Mouse (Mus musculus): ENCODE data around the gene Slx1b.
"Not testable (repeated sequence)": the region's sequence is repeated elsewhere in the genome, so short reads cannot be mapped to it uniquely, and the experiment has no call there.

The Slx1b gene

DNA sequence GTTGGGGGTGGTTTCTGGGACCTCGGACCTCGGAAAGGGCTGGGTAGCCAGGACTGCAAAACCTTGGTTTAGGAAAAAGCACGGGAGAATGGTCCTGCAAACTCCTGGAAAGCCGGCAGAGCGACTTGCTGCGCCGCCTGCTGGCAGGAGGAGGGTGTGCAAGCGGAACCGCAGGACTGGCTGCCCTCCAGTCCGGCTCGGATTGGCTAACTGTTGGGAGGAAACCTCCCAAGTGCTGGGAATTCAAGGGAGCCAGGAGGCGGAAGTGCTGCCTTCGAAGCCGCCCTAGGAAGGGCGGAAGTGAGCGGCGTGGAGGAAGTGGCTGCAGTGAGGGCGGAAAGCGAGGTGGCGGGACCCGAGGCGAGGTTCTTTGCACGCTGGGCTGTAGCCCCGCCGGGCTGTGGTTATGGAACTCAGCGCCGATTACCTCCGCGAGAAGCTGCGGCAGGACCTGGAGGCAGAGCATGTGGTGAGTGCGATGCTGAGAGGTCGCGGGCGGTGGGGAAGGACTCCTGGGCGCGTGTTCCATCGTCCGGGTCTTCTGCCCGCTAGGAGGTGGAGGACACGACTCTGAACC is at the start of gene Slx1b:
Gene Slx1b (minus strand): TSS at position 154 of the 577 bp plus-strand sequence.
- peak; percentile 94 for DNase-seq (ENCODE audit: low spot score)

DNA sequence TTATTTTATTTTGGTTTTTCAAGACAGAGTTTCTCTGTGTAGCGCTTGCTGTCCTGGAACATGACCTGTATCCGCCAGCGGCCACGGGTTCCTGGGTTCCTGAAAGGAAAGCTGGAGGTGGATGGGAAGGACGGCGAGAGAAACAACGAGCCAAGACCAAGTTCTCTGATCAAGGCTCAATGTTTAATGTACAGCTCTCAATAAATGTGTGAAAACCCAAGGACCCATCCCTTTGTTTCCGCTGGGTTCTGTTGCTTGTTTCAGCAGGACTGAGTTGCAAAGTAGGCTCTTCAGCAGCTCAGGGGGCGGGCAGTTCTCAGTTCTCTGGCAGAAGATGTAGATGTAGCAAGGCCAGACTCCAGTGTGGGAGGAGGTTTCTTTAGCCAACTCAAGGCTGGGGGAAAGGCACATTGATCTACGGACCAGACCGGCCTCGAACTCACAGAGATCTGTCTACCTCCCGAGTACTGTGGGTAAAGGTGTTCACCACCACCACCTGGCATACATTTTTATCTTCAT is 46.4 kb upstream of the Slx1b start:
- no peak for DNase-seq (ENCODE audit: low spot score)

DNA sequence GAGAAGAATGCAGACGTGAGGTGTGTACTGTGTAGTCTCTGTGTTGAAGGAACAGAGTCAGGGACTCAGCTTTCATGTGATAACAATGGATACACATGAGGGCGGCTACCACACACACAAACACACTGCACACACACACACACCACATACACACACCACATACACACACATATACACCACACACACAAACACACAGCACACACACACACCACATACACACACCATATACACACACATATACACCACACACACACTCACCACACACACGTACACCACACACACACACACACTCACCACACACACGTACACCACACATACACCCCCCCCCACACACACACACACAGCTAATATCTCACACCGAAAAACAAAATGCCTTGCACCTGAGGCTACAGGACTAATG is 45.9 kb upstream of the Slx1b start:
- DNase-seq (ENCODE audit: low spot score) = no peak

DNA sequence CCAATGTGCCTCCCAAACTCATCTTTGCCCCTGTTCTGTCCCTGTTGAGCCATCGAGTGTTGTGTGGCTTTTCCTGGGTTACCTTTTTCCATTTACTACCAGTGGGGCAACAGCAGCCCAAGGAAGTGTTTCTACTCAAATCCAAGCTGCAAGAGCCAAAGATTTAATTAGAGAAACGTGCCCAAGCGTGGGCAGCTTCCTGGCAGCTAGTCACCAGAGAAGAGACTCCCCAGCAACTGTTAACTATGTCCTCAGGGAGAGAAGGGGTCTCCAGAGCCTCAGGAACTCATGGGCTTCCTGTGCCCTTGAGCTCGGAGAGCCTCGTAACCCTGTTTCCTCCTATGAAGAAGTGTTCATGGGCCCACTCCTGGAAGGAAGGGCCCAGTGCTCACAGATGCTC is 45.4 kb upstream of the Slx1b start:
- no peak for DNase-seq (ENCODE audit: low spot score)

DNA sequence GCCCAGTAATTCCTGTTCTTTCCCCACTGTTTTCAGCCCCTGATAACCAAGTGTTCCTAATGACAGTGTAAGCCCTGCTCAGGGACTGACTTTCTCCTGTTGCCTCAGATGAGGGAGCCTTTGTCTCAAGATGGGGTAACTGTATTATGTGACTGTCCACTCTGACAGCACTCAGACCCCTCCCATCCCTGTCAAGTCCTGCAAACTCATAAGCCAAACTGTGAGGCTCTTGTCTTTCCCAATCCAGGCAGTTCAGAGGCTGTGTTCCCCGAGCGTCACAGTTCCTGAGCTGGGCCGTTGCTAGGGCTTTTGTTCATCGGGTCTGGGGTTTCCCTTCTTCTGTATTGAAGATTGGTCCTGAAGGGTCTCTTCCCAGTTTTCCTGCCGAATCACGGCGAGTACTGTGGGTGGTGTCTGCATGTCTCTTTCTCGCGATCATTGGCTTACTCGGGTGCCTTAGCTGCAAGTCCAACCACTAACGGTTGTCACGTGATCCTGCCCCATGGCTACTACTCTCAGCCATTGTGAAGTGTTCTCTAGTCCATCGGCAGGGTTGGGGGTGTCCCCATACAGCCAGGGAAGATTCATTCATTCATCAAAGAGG is 44.6 kb upstream of the Slx1b start:
- DNase-seq (ENCODE audit: low spot score) = no peak

DNA sequence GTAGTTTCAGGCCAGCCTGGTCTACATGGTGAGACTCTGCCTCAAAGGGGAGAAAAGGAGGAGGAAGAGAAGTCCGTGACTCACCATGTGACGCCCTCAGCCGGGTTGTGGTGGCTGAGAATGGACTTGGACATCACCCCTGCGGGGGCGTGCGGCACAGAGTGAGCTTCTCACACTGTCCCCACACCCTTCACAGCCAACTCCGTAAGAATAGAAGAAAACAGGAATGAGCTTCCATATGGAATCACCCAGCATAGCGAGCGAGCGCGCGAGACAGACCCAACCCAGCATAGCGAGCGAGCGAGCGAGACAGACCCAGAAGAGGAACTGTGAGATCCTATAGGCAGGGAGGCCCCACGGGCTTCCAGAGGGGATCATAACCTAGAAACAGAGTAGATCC is 44.0 kb upstream of the Slx1b start:
- DNase-seq (ENCODE audit: low spot score) = no peak

DNA sequence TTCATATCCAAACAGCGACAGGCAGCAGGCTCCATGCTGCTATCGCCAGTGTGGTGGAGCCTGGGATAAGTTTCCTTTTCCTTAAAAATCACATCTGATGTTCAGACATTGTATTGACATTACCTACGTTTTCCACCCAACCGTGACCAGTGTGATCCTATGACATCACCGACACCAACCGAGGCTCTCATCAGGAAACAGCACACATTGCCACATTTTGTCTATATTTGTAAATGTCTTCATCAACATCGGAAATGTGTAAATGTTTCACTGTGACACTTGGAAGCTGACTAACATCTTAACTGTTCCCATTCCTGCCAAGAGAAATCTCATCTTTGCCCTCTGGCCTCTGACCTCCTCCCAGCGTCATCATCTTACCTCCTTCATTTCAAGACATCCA is 40.5 kb upstream of the Slx1b start:
- DNase-seq (ENCODE audit: low spot score) = no peak

DNA sequence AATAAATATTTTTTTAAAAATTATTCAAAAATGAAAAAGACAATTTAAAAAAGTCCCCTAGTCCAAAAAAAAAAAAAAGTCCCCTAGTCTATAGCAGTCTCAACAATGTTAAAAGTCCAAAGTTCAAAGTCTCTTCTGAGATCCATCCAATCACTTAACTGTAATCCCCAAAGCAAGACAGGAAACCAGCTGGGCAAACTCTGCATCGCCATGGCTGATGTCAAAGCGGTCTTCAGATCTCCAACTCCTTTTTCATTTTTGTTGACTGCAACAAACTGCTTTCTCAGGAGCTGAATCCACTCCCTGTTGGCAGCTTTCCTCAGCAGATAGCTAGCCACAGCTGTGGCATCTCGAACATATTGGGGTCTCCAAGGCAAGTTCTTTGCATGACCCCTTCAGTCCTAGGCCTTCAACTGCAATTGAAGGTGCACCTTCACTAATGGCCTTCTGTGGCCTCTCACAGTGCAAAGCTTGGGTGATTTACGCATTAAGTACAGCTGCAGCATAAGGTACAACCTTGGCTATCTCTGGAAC is 34.7 kb upstream of the Slx1b start:
- not testable (repeated sequence) for DNase-seq (ENCODE audit: low spot score)

DNA sequence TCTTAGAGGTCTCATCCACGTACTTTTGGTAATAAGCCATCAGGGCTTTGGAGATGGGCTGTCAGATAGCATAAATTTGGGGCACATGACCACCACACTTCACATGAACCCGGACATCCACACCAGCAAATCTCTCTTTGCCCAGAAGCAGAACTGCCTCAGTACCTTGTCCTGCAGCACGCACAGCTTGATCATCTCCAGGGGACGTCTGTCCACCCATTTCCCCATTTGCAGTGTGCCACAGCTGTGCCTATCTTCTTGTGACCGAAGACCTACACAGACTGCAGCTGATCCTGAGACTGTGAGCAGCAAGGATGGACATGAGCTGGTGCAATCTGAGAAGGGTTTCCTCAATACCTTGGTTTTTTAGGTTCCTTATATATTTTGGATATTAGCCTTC is 30.1 kb upstream of the Slx1b start:
- DNase-seq (ENCODE audit: low spot score) = no peak

DNA sequence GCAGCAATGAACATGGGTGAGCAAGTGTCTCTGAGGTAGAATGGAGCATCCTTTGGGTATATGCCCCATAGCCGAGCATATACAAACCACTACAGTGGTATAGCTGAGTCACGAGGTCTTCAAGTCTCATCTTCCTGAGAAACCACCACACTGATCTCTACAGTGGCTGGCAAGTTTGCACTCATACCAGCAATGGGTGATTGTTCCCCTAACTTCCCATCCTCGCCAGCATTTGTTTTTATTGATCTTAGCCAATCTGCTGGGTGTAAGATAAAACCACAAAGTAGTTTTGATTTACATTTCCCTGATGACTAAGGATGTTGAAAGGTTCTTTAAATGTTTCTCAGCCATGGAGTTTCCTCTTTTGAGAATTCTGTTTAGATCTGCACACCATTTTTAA is 29.5 kb upstream of the Slx1b start:
- no peak for DNase-seq (ENCODE audit: low spot score)

DNA sequence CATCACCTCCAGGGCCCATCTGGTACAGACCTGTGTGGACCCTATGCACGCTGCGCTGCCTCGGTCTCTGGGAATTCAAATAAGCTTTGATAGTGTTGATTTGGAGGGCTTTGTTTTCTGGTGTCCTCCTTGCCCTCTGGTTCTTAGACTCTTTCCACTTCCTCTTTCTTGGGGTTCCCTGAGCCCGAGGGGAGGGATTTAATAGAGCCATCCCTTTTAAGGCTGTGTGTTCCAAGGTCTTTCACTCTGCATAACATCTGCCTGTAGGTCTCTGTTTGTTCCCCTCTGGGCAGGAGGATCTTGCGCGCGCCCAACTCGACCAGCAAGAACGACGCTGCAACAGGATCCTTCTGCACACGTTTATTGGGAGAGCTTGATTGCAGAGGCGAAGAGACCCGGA is 26.1 kb upstream of the Slx1b start:
- no peak for DNase-seq (ENCODE audit: low spot score)

DNA sequence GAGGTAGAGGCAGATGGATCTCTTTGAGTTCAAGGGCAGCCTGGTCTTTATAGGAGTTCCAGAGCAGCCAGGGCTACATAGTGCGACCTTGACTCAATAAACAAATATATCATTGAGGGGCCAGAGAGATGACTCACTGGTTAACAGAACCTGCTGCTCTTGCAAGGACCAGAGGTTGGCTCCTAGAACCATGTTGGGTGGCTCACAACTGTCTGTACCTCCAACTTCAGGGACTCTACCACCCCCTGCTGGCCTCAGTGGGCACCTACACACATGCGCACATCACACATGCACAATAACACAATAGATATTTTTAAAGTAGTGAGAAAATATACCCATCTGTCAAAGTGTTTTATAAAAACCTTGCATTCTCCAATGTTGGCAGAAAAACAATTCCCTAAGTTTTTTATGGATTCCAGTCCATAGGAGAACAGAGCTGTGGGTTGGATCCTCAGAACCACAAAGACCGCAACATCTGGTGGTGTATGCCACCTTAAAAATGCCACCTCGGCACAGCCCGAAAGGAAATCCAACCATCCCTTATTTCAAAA is 23.3 kb upstream of the Slx1b start:
- DNase-seq (ENCODE audit: low spot score) = no peak

DNA sequence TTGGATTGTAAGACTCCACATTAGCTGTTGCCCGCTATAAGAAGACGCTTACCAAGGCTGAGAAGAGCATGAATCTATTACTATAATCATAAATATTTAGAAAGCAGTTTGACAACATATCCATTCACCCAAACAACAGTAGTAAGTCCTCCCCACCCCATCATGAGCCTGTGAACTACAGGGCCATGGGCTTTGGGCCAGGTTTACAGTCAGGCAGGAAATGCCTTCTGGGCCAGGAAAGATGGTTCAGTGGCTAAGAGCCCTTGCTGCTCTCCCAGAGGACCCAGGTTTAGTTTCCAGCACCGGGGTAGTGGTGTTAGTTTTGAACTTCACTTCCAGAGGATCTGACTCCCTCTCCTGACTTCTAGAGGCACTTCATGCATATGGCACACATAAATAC is 22.0 kb upstream of the Slx1b start:
- DNase-seq (ENCODE audit: low spot score) = no peak

DNA sequence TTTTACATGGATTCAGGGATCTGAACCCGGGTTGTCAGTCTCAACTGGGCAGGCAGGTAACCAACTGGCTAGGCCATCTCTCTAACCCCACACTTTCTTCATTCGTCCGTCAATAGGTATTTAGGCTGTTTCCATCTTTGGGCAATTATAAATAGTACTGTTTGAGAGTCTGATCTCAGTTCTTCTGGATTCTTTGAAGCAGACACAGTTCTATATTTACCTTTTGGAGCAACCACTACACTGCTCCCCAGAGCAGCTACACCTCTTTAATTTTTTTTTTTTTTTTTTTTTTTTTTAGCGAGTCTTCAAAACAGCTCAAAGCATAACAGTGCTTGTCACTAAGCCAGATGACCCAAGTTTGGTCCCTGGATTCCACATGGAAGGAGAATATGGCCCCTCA is 20.1 kb upstream of the Slx1b start:
- no peak for DNase-seq (ENCODE audit: low spot score)

DNA sequence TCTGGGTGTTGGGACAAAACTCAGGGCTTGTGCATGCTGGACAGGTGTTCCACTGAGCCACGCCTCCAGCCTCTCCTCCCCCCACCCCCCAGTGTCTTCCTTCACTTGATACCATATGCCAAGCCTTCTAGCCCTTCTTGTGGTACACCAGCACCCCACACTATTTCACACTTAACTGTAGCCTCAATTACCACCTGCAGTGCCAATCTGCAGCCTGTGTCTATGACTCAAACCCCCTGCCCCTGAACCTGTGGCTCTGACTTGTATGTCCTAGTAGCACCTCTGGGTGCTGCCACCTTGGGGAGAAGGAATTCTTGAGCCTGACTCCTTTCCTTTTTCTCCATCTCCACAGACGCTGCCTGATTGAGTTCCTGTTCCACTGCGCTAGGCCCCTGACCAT is 16.3 kb upstream of the Slx1b start:
- DNase-seq (ENCODE audit: low spot score) = no peak

DNA sequence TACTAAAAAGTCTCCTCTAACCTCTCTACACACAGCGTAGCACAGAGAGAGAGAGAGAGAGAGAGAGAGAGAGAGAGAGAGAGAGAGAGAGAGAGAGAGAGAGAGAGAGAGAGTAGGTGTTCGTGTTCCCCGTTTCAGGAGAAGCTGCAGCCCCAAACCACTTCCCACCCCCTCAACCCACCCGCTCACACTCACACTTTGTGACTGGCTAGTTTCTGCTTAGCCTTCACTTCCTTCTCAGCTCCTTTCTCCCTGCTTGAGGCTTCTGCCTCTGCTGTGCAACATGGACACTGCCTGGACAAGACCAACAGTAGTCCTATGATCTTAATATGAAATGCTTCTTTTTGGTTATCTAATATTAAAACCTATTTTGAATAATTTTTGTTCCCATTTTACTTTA is 14.7 kb upstream of the Slx1b start:
- DNase-seq (ENCODE audit: low spot score) = no peak

DNA sequence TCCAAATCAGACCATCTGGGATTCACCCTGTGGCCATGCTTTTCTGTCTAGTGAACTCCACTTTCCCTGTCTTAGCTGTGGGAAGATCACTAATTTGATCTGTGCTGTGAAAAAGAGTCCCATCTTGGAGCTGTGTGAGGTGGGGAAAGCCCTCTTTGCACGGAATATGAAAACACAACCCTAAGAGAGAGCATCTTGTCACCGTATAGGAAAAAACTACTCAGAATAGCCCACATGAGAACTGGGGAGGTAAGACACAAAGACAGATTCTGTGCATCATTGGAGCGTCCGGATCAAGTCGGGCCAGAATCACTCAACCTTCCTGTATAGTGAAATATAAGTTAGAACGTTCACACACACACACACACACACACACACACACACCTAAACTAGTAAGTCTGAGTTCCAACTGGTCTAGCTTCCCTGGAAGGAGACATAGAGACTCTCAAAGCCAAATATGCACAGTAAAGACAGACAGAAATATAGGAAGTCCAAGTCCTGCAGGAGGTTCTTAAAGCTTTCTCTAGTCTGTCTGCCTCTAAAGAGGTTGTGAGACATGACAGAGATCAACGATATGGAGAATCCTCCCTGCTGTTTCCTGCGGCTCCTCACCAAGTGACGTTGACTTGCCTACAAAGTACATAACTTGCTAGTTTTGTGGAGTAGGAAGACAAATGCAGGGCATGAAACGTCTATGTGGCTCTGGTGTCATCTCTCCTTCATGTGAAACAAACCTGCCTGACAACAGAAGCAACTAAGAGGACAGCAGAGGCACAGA is 12.8 kb upstream of the Slx1b start:
- no peak for DNase-seq (ENCODE audit: low spot score)

DNA sequence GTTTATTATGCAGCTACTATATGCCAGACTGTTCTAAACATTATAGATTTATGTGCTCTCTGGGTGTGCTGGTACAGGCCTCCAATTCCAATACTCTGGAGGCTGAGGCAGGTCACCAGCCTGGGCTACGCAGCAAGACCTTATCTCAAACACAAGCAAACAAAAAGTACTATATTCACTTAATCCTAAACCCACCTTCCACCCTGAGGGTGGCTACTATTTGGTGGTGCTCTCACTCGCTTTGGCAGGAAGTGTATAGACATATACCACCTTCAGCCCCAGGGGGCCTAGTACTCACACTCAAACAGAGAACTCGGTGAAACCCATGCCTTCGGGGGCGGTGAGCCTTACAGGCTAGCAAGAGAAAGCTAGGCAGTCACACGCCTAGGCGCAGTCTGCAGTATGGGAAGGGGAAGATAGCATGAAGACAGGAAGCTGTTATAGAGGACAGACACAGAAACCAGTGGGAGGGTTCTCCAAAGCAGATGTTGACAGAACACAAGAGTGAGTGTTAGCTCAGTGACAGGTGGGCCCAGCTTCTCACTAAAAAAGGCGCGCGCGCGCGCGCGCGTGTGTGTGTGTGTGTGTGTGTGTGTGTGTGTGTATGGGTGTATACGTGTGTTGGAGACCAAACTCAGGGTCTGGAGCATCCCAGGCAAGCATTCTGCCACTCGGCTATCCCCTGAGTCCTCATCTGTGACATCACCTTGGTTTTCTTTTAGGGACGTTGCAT is 12.0 kb upstream of the Slx1b start, which contains the start of gene Coro1a:
Gene Coro1a (minus strand): TSS at position 346 of the 733 bp plus-strand sequence.
- no peak for DNase-seq (ENCODE audit: low spot score)

DNA sequence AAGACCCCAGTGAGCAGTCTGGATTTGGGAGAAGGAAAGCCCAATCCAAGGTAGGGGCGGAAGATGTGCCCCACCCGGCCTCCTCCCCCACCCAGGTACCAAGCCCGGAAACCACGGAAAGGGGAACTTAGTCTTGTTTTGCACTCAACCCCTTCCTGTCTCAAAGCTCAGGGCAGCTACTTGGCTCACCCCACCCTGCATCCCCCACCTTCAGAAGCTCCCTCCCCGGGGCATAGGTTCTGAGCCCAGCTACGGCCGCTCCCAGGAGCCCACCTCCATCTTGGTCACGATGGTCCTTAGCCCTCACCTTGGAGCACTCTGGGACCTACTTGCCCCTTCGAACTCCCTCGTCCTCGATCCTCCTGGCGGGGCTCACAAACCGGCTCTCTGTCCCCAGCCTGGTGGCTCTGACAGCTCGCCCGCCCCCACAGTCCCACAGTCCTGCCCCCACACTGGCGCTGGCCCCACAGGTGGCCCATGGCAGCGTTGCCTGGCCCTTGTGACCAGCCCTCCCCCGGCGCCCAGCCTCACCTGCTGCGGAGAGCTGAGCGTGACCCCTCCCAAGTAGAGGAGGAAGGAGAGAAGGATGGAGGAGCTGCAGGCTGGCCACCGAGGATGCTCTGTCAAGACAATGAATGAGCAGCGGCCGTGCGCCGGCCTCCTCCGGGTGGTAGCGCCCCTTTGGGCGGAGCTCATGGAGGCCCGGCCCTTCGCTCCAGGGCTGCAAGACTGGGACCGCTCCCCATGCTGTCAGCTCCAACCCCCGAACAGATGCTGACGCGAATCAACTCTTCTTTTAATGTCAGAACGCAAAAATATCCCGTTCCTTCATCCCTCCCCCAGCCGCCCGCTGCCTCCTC is 8.8 kb upstream of the Slx1b start:
- peak; percentile 53 for DNase-seq (ENCODE audit: low spot score)

DNA sequence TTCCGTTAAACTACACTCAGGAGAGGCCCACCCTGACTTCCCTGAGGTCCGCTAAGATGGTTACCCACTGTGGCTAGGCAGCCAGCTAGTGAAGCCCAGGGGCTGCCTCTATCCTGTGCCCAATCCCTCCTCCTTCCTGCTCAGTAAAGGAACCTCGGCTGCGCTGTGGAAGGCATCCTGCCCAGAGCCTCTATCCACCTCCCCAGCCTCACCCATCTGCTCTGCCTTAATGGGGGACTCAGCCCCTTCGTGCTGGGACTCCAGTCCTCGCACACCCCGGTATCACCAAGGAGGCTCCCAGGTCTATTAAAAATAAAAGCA is 8.1 kb upstream of the Slx1b start:
- DNase-seq (ENCODE audit: low spot score) = no peak
